Mouse (Mus musculus): ENCODE data around the gene Rgs17.

DNA sequence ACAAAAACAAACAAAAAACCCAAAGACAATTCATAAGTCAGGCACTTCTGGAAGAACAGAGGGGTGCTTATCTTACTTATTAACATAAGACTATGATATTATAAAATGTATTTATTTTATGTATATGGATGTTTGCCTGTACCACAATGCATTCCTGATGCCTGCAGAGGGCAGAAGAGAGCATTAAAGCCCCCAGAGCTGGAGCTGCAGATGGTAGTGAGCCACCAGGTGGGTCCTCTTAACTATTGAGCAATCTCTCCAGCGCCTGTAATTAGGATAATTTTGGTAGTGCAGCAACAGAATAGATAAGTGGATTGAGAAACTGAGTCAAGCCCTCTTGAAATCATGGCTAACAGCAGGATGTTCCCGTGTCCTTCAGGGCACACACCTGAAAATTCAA, 56.2 kb downstream of the Rgs17 start:
- TF ChIP-seq TCF12 (IDR thresholded peaks at IDR 0.05; ENCODE audit: insufficient read depth, poor library complexity, severe bottlenecking): no peak
- no peak for TF ChIP-seq MYOD1 (IDR thresholded peaks at IDR 0.05; ENCODE audit: control insufficient read depth in 1 of 3, insufficient read length in 2 of 3, low read depth in 2 of 3)
- no peak for TF ChIP-seq POLR2A (IDR thresholded peaks at IDR 0.05; ENCODE audit: insufficient read length, low read depth)
- TF ChIP-seq MYOG (IDR thresholded peaks at IDR 0.05; ENCODE audit: control insufficient read depth in 1 of 3, insufficient read depth in 1 of 3, insufficient read length in 2 of 3, low read depth in 2 of 3): no peak
- no peak for TF ChIP-seq REST (IDR thresholded peaks at IDR 0.05; ENCODE audit: insufficient read depth, insufficient read length)
- TF ChIP-seq E2F4 (IDR thresholded peaks at IDR 0.05; ENCODE audit: insufficient read depth): no peak
- TF ChIP-seq CEBPB (IDR thresholded peaks at IDR 0.05; ENCODE audit: insufficient read depth, poor library complexity, severe bottlenecking): no peak
- TF ChIP-seq USF1 (IDR thresholded peaks at IDR 0.05; ENCODE audit: low read depth): no peak
